Mouse (Mus musculus) CH12.LX (cell line): Measurements from ENCODE around the gene Ap1s3.

ENCODE experiments used
- CHD1 ChIP-seq: IDR thresholded peaks from 2 replicates; pipeline ENCODE4 v1.6.1; 2012; ENCODE audit warnings: low read depth, low read length, improper control_type of control experiment, inconsistent platforms
- CTCF ChIP-seq, 2 experiments: IDR thresholded peaks in 1 of 2; conservative IDR thresholded peaks in 1 of 2; 2 replicates each; pipeline ENCODE4 v1.5.1; 2011 to 2012; ENCODE audit warnings: low read depth in 2 of 2, low read length in 2 of 2, improper control_type of control experiment in 1 of 2, inconsistent platforms in 1 of 2, mild to moderate bottlenecking in 1 of 2, moderate library complexity in 1 of 2
- E2F4 ChIP-seq: IDR thresholded peaks from 2 replicates; pipeline ENCODE4 v1.6.1; 2011; ENCODE audit warnings: low read depth, low read length, improper control_type of control experiment; ENCODE audit not compliant: insufficient replicate concordance
- EP300 ChIP-seq: IDR thresholded peaks from 2 replicates; pipeline ENCODE4 v1.6.1; 2011; ENCODE audit warnings: low read length, improper control_type of control experiment
- HCFC1 ChIP-seq: IDR thresholded peaks from 2 replicates; pipeline ENCODE4 v1.6.1; 2012; ENCODE audit warnings: low read depth, mild to moderate bottlenecking, inconsistent platforms, low read length, improper control_type of control experiment
- MEF2A ChIP-seq: IDR thresholded peaks from 2 replicates; pipeline ENCODE4 v1.6.1; 2014; ENCODE audit warnings: low read depth, mild to moderate bottlenecking, inconsistent platforms, low read length, improper control_type of control experiment, borderline replicate concordance
- MXI1 ChIP-seq: IDR thresholded peaks from 2 replicates; pipeline ENCODE4 v1.6.1; 2011; ENCODE audit warnings: mild to moderate bottlenecking, low read depth, low read length, improper control_type of control experiment
- NELFE ChIP-seq: IDR thresholded peaks from 2 replicates; pipeline ENCODE4 v1.6.1; 2011; ENCODE audit warnings: low read depth, low read length, improper control_type of control experiment
- PAX5 ChIP-seq: IDR thresholded peaks from 2 replicates; pipeline ENCODE4 v1.6.1; 2012; ENCODE audit warnings: low read length, inconsistent platforms, mixed read lengths
- POLR2A ChIP-seq: IDR thresholded peaks from 2 replicates; pipeline ENCODE4 v1.6.1; 2011; ENCODE audit warnings: low read depth, mild to moderate bottlenecking, improper control_type of control experiment, low read length
- RAD21 ChIP-seq: IDR thresholded peaks from 2 replicates; pipeline ENCODE4 v1.6.1; 2011; ENCODE audit warnings: low read depth, mild to moderate bottlenecking, low read length, improper control_type of control experiment, moderate library complexity
- SMC3 ChIP-seq: IDR thresholded peaks from 2 replicates; pipeline ENCODE4 v1.6.1; 2011; ENCODE audit warnings: low read depth, low read length, improper control_type of control experiment
- USF1 ChIP-seq: IDR thresholded peaks from 2 replicates; pipeline ENCODE4 v1.6.1; 2014; ENCODE audit warnings: low read depth, mild to moderate bottlenecking, inconsistent platforms, low read length, improper control_type of control experiment

DNA sequence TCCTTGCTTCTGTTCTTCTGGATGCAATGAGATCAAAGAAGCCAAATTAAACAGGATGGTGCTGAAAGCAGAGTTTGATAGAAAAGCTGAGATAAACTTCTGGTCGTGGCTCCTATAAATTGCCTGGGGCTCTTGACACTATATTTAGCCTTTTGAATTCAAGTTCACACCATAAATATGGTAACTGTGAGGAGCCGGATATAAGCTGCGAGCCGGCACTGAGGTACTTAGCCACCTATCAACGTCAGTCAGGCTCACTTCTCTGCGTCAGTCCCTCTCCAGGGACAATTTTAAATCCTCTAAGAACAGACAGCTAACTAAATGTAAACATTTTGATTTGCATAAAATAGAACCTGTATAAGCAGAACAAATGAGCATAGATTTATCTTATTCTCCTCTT lies 82.3 kb downstream of the Ap1s3 start:
- TF ChIP-seq CTCF (conservative IDR thresholded peaks at IDR 0.05 in 1 of 2, IDR thresholded peaks at IDR 0.05 in 1 of 2; ENCODE audit: low read depth in 2 of 2, low read length in 2 of 2): no peak
- TF ChIP-seq SMC3: no peak
- TF ChIP-seq E2F4: no peak
- no peak for TF ChIP-seq POLR2A
- TF ChIP-seq NELFE: no peak
- TF ChIP-seq HCFC1: no peak
- no peak for TF ChIP-seq EP300
- TF ChIP-seq RAD21: no peak
- no peak for TF ChIP-seq MXI1
- TF ChIP-seq CHD1: no peak
- no peak for TF ChIP-seq MEF2A
- TF ChIP-seq PAX5: no peak
- no peak for TF ChIP-seq USF1
